Mouse (Mus musculus): ENCODE measurements around the gene Igf1r. TPM values are rescaled to one million over a fixed set of nuclear protein-coding genes. Genes with fewer than 3 reads are reported as not detected.
A peak's percentile ranks its signal among the peaks of the same experiment; 100 is the strongest.
"Not testable (repeated sequence)": the region's sequence is repeated elsewhere in the genome, so short reads cannot be mapped to it uniquely, and the experiment has no call there.

Gene Igf1r
- polyA plus RNA-seq, 1 experiment from 2014 or later = 21.0 TPM

DNA sequence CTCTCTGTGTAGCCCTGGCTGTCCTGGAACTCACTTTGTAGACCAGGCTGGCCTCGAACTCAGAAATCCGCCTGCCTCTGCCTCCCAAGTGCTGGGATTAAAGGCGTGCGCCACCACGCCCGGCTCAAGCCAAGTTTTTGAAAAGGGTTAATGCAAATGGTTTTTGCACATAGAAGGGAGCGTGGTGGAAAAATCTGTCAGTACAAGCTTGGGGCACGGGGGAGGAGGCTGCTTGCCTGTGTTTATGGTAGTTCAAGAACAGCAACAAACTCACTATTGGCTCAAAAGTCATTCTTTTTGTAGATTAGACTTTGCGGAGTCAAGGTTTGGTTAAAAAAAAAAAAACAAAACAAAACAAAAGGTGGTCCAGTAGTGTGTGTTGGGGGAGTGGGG is 322.8 kb downstream of the Igf1r start:
- not testable (repeated sequence) for H3K9ac ChIP-seq; H3K36me3 ChIP-seq (replicated peaks; ENCODE audit: control insufficient read depth, insufficient read depth); ATAC-seq (ENCODE audit: low FRiP score); H3K27ac ChIP-seq; H3K9me3 ChIP-seq (ENCODE audit: control insufficient read depth, low read length); DNase-seq (ENCODE audit: low spot score)
- Histone ChIP-seq H3K4me1 (replicated peaks; ENCODE audit: control insufficient read depth, insufficient read depth, low read length) (peaks cover 15% of the 10 kb centered on the region; the same call in 1 of the 2 replicates), H3K4me3 (replicated peaks; ENCODE audit: low read length) (peak overlapping the region; percentile 24), H3K27me3 (ENCODE audit: control insufficient read depth, insufficient read depth, low read length) (peaks cover 16% of the 10 kb centered on the region), H3K4me2 (replicated peaks) (peak overlapping the region; percentile 52)
- 46% methylated on average over 8 of the region's 9 CpGs for WGBS

- WGBS = 5% methylated on average over 36 of the region's 36 CpGs
Observed at GRCm38 (mm10) chr7:68275838-68276731, 323.5 kb downstream of the Igf1r start.

DNA sequence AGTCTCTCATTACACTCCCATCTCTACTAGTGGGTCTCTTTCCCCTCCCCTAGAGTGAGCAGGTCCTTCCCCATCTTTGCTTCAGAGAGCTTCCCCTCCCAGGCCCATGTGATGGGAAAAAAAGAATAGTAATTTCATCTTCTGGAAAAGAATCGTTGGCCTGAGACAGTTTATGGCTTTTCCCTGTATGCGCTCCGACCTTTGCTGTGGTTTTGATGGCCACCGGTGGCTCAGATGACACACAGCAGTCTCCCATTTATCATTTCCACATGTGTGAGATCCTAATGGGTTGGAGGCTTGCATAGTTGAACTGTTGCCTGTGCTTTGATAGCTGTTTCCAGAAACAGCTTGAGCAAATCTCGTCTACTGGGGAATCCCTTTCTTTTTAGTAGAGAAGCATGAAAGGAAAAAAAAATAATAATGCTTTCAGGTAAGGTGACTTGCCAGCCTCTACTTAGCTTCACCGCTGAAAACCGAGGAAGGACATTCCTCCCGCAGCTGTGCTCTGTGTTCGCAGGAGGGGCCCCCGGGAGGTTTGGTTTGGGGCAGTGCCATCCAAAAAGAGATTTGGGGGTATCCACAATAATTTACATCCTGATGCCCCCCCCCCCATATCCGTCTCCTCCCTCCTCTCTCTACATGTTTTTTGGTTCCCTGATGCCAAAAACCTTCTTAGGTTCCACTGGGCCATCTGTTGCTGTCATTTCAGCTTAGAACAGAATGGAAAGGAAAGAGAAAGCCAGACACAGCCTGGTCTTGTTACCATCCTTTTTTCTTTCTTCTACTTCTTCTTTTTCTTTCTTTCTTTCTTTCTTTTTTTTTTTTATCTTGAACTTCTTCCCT is 324.6 kb downstream of the Igf1r start:
- Histone ChIP-seq H3K4me3 (replicated peaks; ENCODE audit: low read length) (no peak overlapping the region), H3K9ac (no peak overlapping the region), H3K4me2 (replicated peaks) (no peak overlapping the region), H3K36me3 (replicated peaks; ENCODE audit: control insufficient read depth, insufficient read depth) (no peaks in the 10 kb centered on the region), H3K4me1 (replicated peaks; ENCODE audit: control insufficient read depth, insufficient read depth, low read length) (peaks cover 15% of the 10 kb centered on the region; the same call in 1 of the 2 replicates), H3K27ac (no peak overlapping the region), H3K9me3 (ENCODE audit: control insufficient read depth, low read length) (no peaks in the 10 kb centered on the region), H3K27me3 (ENCODE audit: control insufficient read depth, insufficient read depth, low read length) (peaks cover 16% of the 10 kb centered on the region)
- DNase-seq (ENCODE audit: low spot score) = no peak
- ATAC-seq (ENCODE audit: low FRiP score) = no peak
- 42% methylated on average over 11 of the region's 11 CpGs for WGBS

More at GRCm38 (mm10) chr7:68275838-68276731, 323.5 kb downstream of the Igf1r start:
- Histone ChIP-seq H3K4me1 (replicated peaks; ENCODE audit: control insufficient read depth, insufficient read depth, low read length) (peaks cover 15% of the 10 kb centered on the region; the same call in 1 of the 2 replicates), H3K9ac (peak overlapping the region; percentile 34; the same call in 1 of the 2 replicates), H3K36me3 (replicated peaks; ENCODE audit: control insufficient read depth, insufficient read depth) (no peaks in the 10 kb centered on the region), H3K4me2 (replicated peaks) (peak overlapping the region; percentile 52), H3K4me3 (replicated peaks; ENCODE audit: low read length) (peak overlapping the region; percentile 24), H3K9me3 (ENCODE audit: control insufficient read depth, low read length) (no peaks in the 10 kb centered on the region), H3K27me3 (ENCODE audit: control insufficient read depth, insufficient read depth, low read length) (peaks cover 16% of the 10 kb centered on the region), H3K27ac (no peak overlapping the region)
- no peak for DNase-seq (ENCODE audit: low spot score)
- peak; percentile 43; the same call in 1 of the 2 replicates for ATAC-seq (ENCODE audit: low FRiP score)

DNA sequence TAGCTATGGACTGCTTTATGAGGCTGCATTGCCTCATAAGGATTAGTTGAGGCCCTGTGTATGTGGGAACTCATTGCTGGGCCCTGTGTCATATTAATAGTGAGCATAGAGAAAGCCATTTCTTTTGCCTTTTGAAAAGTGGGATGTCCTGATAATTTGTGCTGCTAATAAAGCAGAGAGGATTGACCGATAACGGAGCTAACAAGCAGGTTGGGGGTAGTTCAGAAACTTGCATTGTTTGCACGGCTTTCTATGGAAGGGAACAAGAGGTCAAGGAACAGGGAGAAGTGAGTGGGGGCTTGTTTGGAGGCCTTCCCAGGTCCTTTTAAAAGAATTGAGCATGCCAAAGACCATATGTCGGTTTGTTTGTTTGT is 325.3 kb downstream of the Igf1r start:
- Histone ChIP-seq H3K27me3 (ENCODE audit: control insufficient read depth, insufficient read depth, low read length) (peaks cover 16% of the 10 kb centered on the region), H3K36me3 (replicated peaks; ENCODE audit: control insufficient read depth, insufficient read depth) (no peaks in the 10 kb centered on the region), H3K4me1 (replicated peaks; ENCODE audit: control insufficient read depth, insufficient read depth, low read length) (peaks cover 15% of the 10 kb centered on the region; the same call in 1 of the 2 replicates), H3K27ac (no peak overlapping the region), H3K9me3 (ENCODE audit: control insufficient read depth, low read length) (no peaks in the 10 kb centered on the region), H3K9ac (no peak overlapping the region), H3K4me3 (replicated peaks; ENCODE audit: low read length) (no peak overlapping the region), H3K4me2 (replicated peaks) (no peak overlapping the region)
- ATAC-seq (ENCODE audit: low FRiP score) (no peak), DNase-seq (ENCODE audit: low spot score) (no peak)
- WGBS = 62% methylated on average over 4 of the region's 4 CpGs

DNA sequence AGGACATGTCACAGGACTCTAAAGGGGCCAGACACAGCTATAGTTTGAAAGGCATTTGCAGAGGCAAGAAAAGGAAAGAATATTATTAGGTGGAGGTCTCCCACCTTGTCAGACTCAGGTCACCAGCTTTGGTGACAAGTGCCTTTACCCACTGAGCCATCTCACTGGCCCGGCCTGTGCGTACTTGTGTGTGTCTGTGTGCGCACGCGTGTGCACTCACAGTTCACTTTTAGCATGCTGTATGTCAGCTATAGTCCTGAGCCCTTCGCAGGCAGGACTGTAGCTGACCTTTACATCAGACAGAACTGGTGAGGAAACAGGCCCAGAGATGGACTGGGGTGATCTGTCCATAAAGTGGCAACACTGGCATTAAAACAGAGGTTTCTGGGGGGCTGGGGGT is 325.8 kb downstream of the Igf1r start:
- no peaks in the 10 kb centered on the region for H3K9me3 ChIP-seq (ENCODE audit: control insufficient read depth, low read length)
- H3K4me2 ChIP-seq (replicated peaks) = no peak overlapping the region
- WGBS = 98% methylated on average over 6 of the region's 6 CpGs
- DNase-seq (ENCODE audit: low spot score) = no peak
- no peak for ATAC-seq (ENCODE audit: low FRiP score)
- peaks cover 15% of the 10 kb centered on the region; the same call in 1 of the 2 replicates for H3K4me1 ChIP-seq (replicated peaks; ENCODE audit: control insufficient read depth, insufficient read depth, low read length)
- H3K36me3 ChIP-seq (replicated peaks; ENCODE audit: control insufficient read depth, insufficient read depth) = no peaks in the 10 kb centered on the region
- H3K27ac ChIP-seq = no peak overlapping the region
- H3K27me3 ChIP-seq (ENCODE audit: control insufficient read depth, insufficient read depth, low read length) = peaks cover 16% of the 10 kb centered on the region
- no peak overlapping the region for H3K4me3 ChIP-seq (replicated peaks; ENCODE audit: low read length)
- H3K9ac ChIP-seq = no peak overlapping the region

DNA sequence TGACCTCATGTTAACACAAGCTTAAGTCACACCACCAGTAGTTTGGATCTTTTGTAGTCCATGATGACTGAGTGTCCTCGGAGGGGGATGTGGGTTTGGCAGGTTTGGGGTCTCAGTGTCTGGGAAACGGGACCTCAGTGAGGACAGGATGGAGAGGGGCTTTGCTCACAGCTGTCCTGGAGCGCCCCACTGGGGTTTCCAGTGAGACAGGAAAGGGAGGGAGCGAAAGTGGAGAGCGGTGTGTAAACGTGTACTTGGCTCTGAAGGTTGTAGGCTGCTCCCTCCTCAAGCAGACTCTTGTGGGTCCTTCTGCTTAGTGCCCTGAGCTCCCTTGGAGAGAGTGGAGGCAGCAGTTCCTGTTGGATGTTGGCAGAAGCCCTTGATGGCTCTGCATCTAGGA is 326.3 kb downstream of the Igf1r start:
- ATAC-seq (ENCODE audit: low FRiP score) (no peak), DNase-seq (ENCODE audit: low spot score) (no peak)
- H3K36me3 ChIP-seq (replicated peaks; ENCODE audit: control insufficient read depth, insufficient read depth) = no peaks in the 10 kb centered on the region
- H3K27ac ChIP-seq = no peak overlapping the region
- H3K4me3 ChIP-seq (replicated peaks; ENCODE audit: low read length) = no peak overlapping the region
- H3K9me3 ChIP-seq (ENCODE audit: control insufficient read depth, low read length) = no peaks in the 10 kb centered on the region
- WGBS = 79% methylated on average over 6 of the region's 6 CpGs
- H3K4me2 ChIP-seq (replicated peaks) = no peak overlapping the region
- peaks cover 15% of the 10 kb centered on the region; the same call in 1 of the 2 replicates for H3K4me1 ChIP-seq (replicated peaks; ENCODE audit: control insufficient read depth, insufficient read depth, low read length)
- peaks cover 16% of the 10 kb centered on the region for H3K27me3 ChIP-seq (ENCODE audit: control insufficient read depth, insufficient read depth, low read length)
- H3K9ac ChIP-seq = no peak overlapping the region

- ATAC-seq (ENCODE audit: low FRiP score) = no peak
- no peak overlapping the region for H3K9ac ChIP-seq
- WGBS = 92% methylated on average over 7 of the region's 7 CpGs
Observed at GRCm38 (mm10) chr7:68279481-68279880, 326.9 kb downstream of the Igf1r start.

DNA sequence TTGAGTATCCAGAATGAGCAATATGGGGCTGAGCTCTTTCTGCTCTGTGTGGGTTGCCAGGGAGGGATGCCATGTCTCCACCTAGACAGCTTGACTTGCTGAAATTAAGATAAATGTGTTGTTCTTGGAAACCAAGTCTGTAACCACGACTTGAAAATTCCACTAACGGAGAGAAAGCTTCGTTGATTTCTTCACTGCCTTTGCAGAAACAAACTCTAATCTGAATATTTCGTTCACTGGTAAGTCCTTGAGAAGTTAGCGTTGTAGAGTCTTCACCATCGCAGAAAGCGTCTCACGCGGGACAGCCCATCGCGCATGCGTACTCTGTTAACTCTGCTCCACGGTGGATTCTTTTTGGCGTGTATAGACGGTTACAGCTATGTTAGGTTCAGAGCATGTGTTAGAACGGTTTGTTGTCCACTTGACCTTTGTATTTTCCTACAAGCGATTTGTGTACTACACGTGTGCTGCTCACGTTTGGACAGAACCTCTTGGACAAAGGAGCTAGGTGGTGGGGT is 327.8 kb downstream of the Igf1r start:
- no peak overlapping the region for H3K9ac ChIP-seq
- WGBS = 93% methylated on average over 19 of the region's 19 CpGs
- DNase-seq (ENCODE audit: low spot score) = no peak

More at GRCm38 (mm10) chr7:68279481-68279880, 326.9 kb downstream of the Igf1r start:
- Histone ChIP-seq H3K27ac (no peak overlapping the region), H3K36me3 (replicated peaks; ENCODE audit: control insufficient read depth, insufficient read depth) (no peaks in the 10 kb centered on the region), H3K4me2 (replicated peaks) (no peak overlapping the region), H3K27me3 (ENCODE audit: control insufficient read depth, insufficient read depth, low read length) (peaks cover 16% of the 10 kb centered on the region), H3K4me3 (replicated peaks; ENCODE audit: low read length) (no peak overlapping the region), H3K4me1 (replicated peaks; ENCODE audit: control insufficient read depth, insufficient read depth, low read length) (peaks cover 15% of the 10 kb centered on the region; the same call in 1 of the 2 replicates), H3K9me3 (ENCODE audit: control insufficient read depth, low read length) (no peaks in the 10 kb centered on the region)
- DNase-seq (ENCODE audit: low spot score) = no peak

GRCm38 (mm10) chr7:68281341-68281740 is 328.7 kb downstream of the Igf1r start:
- Histone ChIP-seq H3K4me1 (replicated peaks; ENCODE audit: control insufficient read depth, insufficient read depth, low read length) (peaks cover 7% of the 10 kb centered on the region; the same call in 1 of the 2 replicates), H3K4me3 (replicated peaks; ENCODE audit: low read length) (no peak overlapping the region), H3K27ac (no peak overlapping the region), H3K27me3 (ENCODE audit: control insufficient read depth, insufficient read depth, low read length) (peaks cover 6% of the 10 kb centered on the region), H3K4me2 (replicated peaks) (no peak overlapping the region), H3K9me3 (ENCODE audit: control insufficient read depth, low read length) (no peaks in the 10 kb centered on the region), H3K9ac (no peak overlapping the region), H3K36me3 (replicated peaks; ENCODE audit: control insufficient read depth, insufficient read depth) (no peaks in the 10 kb centered on the region)
- 75% methylated on average over 5 of the region's 5 CpGs for whole genome bisulfite sequencing
- no peak for ATAC-seq (ENCODE audit: low FRiP score)
- no peak for DNase-seq (ENCODE audit: low spot score)

More for the DNA sequence above, 327.8 kb downstream of the Igf1r start:
- Histone ChIP-seq H3K27me3 (ENCODE audit: control insufficient read depth, insufficient read depth, low read length) (peaks cover 15% of the 10 kb centered on the region), H3K36me3 (replicated peaks; ENCODE audit: control insufficient read depth, insufficient read depth) (no peaks in the 10 kb centered on the region), H3K4me1 (replicated peaks; ENCODE audit: control insufficient read depth, insufficient read depth, low read length) (peaks cover 15% of the 10 kb centered on the region; the same call in 1 of the 2 replicates), H3K4me3 (replicated peaks; ENCODE audit: low read length) (no peak overlapping the region), H3K4me2 (replicated peaks) (no peak overlapping the region), H3K27ac (no peak overlapping the region), H3K9me3 (ENCODE audit: control insufficient read depth, low read length) (no peaks in the 10 kb centered on the region)
- no peak for ATAC-seq (ENCODE audit: low FRiP score)
